Mouse (Mus musculus) thymus, postnatal 4 days (tissue): Measurements from ENCODE around the gene Atp2a2.
A peak's percentile ranks its signal among the peaks of the same experiment; 100 is the strongest.
"Not testable (repeated sequence)": the region's sequence is repeated elsewhere in the genome, so short reads cannot be mapped to it uniquely, and the experiment has no call there.

ENCODE experiments used
- DNase-seq: peaks from one replicate; pipeline ENCODE4 v3.0.0; 2021

The Atp2a2 gene

DNA sequence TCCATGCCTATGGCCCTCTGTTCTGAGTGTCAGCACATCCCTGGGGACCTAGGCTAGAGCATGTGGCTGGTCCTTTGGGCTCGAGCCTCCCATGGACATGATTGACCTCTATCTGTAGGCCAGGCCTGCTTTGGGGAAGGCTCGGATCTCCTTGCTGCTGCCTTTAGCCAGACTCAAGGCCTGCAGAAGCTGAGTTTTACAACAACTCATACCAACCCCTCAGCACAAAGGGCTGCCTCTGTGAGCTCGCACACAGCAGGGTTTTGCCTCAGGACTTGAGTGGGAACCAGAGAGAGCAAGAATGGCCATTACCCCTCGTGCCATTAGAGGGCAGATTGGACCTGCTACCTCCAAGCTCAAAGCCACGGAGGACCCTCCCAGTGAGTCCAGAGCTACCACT is 53.2 kb downstream of the Atp2a2 start:
- no peak for DNase-seq

DNA sequence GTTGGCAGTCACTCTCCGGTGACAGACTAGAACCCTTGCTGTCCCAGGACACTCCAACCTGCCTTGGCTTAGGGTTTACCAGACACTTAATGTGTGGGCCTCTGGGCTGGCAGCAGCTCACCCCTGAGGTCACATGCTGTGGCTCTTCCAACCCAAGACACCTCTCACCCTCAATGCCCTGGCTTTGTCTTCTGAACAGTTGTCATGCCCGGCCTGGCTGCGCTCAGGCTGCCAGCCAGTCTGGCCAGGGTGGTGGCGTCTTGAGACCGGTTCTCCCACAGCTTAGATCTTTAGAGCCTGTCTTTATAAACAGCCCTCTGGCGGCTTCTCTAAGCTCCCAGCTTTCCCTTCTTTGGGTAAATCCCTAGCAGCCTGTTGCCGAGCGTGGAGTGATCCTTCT is 54.2 kb downstream of the Atp2a2 start:
- no peak for DNase-seq

DNA sequence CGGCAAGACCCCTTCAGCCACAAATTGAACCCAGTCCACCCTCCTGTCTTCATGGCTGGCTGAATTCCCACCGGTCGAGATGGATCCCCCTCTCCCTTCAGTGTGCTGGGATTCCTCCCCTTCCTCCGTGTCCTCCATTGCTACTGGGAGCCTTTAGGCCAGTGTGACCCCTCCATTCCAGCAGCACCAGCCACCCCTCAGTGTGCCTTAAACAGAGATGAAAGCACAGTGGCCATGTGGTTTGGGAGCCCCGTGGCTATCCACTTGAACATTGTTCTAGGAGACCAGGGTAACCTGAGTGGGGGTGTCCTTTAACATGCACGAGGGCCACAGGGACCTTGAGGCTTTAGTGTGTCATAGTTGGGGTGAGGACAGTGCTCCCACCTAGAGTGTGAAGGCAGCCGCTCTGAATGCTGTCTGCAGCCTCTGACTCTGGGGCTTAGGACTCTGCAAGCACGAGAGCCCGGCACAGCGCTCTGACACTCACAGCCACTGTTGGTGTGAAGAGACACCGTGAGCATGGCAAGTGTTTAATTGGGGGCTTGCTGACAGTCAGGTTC is 56.9 kb downstream of the Atp2a2 start:
- DNase-seq = no peak

DNA sequence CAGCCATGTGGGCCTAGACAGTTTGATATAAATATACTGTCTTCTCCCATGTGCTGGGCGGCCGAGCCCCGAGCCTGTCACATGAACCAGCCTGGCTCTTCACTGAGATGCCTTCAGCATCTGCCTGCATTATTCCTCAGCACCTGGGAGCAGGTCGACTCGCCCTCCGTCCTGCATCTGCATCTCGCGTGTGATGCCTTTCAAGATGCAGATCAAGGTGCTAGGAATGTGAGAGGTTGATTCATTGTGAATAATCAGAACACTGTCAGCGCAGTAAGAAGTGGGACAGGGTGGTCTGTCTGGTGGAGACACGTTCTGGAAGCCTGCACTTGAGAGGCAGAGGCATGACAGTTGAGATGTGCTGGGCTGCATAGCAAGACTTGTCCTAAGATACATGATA is 57.5 kb downstream of the Atp2a2 start:
- DNase-seq = no peak

DNA sequence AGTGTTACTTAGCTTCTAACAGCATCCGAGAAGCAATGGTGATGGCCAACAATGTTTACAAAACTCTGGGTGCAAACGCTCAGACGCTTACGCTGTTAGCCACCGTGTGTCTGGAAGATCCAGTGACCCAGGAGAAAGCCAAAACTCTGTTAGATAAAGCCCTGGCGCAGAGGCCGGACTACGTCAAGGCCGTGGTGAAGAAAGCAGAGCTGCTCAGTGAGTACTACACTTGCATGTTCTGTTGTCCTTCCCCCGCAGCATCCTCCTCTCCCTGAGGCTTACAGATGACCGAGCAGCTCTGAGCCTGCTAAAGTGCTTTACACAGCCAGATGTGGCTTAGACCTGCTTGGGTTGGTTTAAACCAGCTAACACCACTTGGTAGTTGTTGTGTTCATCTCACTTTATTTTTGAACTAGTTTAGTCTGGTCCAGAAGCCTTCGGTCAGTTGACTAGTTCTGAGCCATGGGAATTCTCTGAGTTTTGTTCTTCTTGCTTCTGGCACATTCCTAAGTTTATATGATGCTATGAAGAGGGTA is 61.9 kb downstream of the Atp2a2 start:
- no peak for DNase-seq

DNA sequence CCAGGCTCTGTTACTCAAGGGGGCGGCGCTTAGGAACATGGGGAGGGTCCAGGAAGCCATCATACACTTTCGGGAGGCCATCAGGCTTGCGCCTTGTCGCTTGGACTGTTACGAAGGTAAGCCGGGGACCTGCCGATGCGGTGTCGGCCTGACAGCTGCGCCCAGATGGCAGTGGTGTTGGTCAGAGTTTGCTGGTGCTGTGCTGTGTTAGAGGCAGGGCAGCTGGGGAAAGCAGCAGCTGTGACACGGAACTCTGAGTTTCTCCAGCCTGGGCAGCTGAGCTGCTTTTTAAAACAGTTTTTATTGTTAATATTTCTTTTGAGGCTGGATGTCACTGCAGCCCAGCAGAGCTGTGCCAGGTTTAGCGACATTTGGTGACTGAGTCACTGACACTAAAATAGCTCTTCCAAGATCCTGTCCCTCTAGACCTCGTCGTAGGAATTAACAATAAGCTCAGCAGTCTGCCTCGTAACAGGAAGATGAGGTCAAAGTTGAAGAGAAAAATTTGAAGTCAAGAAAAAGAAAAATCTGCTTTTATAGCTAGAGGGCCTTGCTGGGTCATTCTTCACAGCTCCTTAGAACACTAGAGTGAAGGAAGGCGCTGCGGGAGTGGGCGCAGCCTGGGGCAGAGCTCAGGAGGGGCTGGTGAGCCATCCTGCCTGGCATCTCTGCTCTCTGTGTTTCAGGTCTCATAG is 62.5 kb downstream of the Atp2a2 start:
- DNase-seq = no peak

DNA sequence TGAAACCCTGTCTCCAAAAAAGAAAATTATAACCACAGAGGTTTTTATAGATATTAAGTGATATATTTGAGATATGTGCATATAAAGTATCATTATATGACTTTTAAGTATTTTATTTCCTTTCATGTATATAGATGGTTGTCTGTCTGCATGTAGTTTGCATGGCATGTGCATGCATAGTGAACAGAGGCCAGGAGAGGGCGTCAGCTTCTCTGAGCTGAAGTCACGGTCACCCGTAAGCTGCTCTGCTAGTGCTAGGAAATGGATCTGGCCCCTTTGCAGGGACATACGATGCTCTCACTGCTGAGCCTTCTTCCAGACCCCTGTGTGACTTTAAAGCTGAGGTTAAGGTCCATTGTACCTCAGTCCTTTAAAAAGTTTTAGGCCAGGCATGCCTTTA is 67.5 kb downstream of the Atp2a2 start:
- peak; percentile 41 for DNase-seq

DNA sequence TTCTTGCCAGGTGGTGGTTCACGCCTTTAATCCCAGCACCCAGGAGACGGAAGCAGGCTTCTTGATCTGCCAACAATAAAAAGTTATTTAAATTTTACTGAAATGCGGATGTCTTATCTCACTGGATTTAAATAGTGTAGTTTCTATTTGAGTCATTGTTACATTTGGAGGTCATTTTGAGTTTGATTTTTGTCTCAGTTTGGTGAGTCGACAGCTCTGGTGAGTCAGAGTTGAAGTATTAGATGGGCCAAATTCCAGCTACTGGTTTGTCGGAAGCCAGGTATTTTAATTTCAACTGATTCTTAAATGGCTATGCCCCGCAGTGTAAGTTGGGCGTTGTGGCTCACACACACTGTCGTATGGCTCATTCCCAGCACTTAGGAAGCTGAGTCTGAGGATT is 70.8 kb downstream of the Atp2a2 start:
- no peak for DNase-seq

DNA sequence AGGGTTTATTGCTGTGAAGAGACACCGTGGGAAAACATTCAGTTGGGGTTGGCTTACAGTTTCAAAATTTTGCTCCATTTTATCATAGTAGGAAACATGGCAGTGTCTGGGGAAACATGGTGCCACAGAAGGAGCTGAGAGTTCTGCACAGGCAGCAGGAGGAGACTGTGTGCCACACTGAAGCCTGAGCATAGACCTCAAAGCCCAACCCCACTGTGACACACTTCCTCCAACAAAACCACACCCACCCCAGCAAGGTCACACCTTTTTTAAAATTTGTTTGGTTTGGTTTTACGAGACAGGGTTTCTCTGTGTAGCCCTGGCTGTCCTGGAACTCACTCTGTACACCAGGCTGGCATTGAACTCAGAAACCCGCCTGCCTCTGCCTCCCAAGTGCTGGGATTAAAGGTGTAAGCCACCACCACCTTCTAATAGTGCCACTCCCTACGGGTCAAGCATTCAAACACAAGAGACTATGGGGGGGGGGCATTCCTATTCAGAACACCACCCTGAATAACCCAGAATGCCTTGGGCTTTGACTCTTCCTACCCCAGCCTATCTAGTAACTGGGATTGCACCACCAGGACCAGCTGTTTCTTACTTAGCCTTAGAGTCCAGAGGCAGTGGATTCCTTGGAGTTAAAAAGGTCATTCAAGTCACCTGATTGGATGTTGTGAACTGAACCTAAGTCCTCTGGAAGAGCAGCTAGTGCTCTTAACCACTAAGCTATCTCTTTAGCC is 71.8 kb downstream of the Atp2a2 start:
- no peak for DNase-seq

DNA sequence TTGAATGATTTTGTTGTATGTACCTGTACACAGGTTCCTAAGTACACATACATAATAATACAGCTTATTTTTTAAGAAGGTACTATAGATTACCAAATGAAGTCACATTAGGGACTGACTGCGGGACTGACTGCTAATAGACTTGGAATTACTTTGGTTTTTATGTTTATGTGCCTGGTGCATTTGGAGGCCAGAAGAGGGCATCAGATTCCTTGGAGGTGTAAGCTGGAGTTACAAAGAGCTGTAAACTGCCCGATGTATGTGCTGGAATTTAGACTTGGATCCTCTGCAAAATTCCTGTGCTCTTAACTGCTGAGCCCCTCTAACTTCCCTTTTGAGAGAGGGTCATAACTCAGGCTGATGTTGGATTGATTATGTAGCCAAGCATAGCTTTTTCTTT is 76.5 kb downstream of the Atp2a2 start:
- no peak for DNase-seq

DNA sequence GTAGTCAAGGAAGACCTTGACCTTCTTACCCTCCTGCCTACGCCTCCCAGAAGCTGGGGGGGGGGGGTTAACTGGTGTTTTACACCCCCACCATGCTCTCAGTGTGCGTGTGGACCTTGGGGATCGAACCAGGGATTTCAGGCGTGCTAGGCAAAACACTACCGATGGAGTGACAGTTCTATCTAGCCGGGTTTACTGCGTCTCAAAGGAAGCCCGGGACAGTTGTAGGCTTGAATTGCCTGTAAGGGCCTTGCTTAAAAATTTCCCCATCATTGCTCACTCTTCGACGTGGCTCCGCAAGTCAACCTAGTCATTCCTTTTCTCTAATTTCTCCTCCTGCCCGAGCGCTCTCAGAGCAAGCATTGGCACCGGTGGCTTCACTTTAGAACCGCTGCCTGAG is 78.9 kb downstream of the Atp2a2 start:
- DNase-seq = no peak

DNA sequence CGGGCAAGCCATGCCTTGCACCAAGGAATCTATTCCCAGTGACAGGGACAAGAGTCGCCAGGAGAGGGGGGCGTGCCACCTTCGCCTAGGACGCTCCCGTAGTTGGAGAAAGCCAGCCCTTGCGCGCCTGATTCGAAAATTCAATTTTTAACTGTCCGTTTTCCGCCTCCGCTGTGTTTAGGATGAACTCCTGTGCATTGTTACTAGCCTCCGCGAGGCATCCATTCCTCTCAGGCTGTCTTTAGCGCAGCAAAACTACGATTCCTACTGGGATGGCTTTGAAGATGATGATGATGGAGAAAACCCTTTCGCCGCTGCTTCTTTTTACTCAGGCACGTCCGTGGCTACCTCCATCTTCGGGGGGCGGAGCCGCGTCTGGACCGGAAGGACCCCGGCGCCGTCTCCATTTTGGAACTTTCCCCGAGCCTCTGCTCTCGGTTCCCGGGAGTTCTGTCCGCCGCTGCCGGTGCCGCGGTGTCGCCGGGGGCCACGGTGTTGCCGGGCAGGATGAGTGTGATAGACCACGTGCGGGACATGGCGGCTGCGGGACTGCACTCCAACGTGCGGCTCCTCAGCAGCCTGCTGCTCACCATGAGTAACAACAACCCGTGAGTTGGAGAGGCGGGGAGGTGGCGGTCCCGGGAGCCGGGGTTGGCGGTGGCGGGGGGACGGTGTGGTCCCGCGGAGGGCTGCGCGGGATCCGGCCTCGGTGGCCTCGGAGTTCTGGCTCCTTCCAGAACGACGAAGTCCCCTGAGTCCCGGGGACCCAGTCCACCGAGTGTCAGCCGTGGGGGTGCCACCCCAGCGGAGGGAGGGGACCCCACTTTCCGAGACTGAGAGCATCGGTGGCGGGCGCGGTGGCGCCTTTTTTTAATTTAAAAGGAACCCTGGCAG is 79.7 kb downstream of the Atp2a2 start:
- DNase-seq = peak; percentile 94

DNA sequence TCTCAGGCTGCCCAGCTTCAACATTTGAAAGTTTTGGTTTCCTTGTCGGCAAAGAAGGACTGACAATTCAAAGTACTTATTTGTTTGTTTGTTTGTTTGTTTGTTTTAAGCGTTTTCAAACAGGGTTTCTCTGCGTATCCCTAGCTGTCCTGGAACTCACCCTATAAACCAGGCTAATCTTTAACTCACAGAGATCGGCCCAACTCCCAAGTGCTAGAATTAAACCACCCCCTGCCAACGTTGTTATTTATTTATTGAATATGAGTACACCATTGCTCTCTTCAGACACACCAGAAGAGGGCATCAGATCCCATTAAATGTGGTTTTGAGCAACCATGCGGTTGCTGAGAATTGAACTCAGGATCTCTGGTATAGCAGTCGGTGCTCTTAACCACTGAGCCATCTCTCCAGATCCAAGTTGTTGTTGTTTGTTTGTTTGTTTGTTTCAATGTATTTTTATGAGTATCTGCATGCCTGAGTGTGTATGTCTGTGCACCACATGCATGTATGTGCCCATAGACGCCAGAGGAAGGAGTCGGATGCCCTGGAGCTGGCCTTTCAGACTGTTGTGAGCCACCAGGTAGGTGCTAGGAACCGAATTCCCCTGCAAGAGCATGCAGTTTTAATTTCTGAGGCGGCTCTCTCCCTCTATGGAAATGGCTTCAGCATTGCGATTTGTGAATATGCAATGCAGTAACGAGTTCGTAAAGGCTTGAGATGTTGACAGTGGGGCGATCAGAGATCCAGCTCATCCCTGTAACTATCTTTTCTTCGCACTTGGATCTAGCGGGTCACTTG is 80.6 kb downstream of the Atp2a2 start, which contains the start of gene Anapc7:
Gene Anapc7, plus strand, starts transcription at position 423 of the 798 bp plus-strand sequence.
- DNase-seq = peak; percentile 17

DNA sequence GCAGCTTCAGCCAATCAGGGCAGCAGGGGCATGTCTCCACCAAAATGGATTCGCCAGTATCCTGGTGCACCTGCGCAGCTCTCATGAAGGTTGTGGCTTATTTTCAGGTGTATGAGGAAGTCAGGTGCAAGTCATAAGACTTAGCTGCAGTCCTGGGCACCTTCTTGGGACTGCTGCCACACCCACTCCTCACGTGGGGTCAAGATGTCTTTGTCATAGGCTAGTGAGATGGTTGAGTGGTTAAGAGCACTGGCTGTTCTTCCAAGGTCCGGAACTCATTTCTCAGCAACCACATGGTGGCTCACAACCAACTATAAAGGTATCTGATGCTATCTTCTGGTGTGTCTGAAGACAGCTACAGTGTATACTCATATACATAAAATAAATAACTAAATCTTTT is 81.3 kb downstream of the Atp2a2 start:
- DNase-seq = not testable (repeated sequence)

DNA sequence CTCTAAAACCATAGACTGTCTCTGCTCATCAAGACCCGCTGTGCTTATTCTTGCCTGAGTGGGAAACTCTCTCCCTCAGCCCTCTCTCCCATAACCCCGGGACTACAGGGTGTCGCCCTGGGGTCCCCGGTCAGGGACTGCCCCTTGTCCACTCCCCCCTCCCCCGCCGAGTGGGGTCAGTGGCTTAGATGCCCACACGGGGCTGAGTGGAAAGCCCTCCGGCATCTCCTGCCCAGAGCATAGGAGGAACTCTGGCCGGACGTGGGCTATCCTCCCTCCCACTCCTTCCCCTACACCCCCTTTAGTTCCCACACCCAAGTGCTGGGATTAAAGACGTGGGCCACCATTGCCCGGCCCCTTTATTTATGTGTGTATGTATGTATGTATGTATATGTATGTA is 86.6 kb downstream of the Atp2a2 start:
- DNase-seq = no peak

DNA sequence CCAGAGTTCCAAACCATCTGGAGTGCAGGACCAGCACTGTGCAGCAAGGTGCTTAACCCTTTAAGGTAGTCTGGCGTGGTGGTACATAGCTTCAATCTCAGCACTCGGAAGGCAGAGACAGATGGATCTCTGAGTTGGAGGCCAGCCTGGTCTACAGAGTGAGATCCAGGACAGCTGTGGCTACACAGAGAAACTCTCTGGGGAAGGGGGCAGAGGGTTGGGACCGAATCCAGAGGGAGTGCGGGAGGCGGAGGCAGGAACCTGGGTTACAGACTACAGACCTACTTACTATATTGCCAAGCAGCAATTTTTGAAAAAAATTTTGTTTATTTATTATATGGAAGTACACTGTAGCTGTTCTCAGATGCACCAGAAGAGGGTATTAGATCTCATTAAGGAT is 87.7 kb downstream of the Atp2a2 start:
- DNase-seq = no peak

DNA sequence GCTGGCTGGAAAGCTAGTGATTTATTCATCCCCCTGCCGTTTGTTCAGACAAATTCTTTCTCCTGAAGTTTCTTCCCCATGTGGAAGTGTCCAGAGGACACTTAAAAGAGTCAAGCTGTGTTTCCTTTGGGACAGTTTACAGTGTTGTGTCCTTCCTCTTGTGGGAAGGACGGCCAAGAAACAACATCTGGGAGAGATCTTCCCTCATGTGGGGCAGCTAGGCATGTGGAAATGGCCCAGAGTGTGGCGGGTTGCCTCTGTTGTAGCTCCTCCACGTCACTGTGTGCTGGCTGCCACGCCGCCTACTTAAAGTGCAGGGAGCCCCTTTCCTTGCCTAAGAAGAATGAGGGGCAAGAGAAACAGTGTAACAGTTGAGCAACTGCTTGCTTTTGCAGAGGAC is 89.2 kb downstream of the Atp2a2 start:
- DNase-seq = no peak

DNA sequence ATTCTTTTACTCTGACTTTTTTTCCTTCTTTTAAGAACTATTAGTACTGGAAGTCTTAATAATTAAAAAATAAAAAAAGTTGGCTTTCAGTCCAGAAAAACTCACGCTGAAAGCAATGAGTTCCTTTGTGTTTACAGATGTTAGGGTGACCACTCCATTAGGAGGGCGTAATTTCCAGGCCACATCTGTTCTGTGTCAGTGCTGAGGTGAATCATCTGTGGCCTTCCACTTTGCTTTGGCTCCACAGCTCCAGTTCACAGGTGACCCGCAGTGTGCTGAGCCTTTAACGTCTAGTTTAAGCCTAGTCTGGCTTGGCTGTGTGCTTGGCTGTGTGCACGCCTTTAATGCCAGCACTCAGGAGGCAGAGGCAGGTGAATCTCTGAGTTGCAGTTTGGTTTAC is 90.1 kb downstream of the Atp2a2 start:
- DNase-seq = no peak

DNA sequence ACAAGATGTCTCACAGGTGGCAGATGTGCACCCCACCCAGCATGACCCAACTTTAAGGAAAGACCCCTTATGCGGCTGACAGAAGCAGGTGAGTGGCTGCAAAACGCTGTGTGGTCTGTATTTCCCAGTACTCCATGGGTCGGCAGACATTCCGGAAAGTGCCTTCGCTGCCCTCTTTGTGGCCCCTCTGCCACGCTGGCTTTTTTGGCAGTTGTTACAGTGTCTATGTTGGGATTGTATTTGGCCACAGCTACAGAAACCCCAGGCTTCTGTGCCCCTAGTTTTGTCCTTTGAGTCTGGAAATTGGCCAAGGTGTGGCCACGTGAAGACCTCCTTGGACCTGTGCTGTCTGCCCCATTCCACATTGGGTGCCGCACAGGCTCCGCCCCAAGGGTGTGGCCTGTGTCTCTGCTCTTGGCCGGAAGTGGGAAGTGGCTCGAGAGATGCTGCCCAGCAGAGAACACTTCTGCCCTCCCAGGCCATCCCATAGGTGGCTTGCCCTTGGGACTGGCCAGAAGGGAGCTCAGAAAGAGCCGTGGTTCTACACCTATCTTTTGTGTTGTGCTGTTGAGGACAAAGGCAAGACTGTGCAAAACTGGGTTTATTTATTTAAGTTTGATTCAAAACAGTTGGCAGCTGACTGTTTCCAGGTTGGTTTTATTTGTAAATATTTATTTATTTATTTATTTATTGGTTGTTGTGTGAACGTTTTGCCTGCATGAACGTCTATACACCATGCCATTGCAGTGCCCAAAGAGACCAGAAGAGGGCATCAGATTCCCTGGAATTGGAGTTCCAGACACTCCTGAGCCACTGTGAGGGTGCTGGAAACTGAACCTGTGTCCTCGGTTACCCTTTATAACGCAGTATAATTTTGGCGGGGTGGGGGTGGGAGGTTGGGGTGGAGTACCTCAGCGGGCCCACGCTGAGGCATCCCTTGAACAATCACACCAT is 92.1 kb downstream of the Atp2a2 start:
- DNase-seq = peak; percentile 50

DNA sequence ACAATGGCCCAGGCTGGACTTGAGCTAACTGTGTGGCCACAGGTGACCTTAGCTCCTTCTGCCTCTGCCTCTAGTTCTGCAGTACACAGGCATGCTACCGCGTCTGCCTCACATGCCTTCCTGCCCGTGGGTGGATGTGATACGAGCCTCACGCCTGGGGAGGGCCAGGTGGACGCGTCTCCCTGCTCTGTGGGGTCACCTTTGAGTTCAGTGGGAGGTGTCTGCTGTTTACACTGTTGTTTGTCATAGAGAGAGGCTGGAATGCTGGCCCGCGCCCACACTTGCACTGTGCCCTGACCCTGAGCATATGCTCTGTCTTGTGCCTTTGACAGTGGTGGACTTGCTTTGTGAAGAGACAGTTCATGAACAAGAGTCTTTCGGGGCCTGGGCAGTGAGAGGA is 96.5 kb downstream of the Atp2a2 start:
- DNase-seq = no peak
